Mouse (Mus musculus) layer of hippocampus, adult 9-11 months (tissue): ENCODE data around the gene Krt32.

Experiments
- DNase-seq: peaks from one replicate; pipeline ENCODE4 v3.0.0; 2022

The Krt32 gene

DNA sequence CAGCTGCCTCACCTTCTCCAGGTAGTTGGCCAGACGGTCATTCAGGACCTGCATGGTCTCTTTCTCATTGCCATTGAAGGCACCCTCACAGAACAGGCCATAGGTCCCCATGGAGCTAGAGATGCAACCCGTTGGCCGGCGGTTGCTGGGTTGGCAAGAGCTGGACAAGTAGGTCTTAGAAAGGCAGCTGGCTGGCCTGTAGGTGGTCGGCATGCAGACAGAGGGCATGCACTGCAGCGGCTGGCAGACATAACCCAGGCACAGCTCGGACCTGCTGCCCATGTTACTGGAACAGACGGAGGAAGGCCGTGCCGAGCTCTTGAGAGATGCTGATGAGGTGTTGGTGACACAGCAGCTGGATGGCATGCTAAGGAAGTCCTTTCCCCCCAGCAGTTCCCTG lies at the start of gene Krt32:
Gene Krt32 (minus strand): TSS at position 366 of the 400 bp plus-strand sequence.
- DNase-seq, result no peak

DNA sequence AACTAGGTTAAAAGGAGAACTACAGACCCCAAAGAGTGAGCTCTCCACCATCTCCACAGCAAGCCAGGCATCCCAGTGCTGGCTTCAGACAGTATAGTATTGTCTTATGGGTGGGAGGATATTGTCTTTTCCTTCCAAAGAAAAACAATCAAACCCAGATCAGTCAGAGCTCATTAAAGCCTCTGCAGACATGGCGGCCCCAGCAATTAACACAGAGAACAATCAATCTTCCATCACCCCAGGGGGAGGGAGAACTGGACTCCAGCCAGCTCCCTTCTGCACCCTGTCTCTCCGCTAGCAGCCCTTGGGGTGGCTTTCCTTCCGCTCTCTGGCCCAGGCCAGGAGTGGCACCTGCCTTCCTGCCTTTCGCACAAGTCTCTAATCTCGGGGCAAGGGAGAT lies 49.7 kb upstream of the Krt32 start:
- no peak for DNase-seq

DNA sequence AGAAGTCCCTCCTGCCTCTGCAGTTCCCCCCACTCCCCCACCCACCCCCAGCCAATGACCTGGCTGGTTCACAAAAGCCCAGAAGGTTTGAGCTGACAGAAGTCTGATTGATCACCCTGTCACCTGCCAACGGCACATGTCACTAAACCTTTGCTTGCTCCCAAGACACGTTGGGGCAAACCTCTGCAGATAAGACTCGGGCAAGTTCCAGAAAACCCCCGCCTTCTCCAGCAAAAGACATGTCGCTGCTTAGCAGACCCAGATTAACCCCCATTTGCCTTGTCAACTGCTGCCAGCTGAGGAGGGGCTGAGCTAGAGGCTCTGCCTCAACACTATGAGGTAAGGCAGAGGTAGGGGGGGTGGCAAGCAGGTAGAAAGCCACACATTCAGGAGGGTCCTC lies 48.5 kb upstream of the Krt32 start:
- no peak for DNase-seq

DNA sequence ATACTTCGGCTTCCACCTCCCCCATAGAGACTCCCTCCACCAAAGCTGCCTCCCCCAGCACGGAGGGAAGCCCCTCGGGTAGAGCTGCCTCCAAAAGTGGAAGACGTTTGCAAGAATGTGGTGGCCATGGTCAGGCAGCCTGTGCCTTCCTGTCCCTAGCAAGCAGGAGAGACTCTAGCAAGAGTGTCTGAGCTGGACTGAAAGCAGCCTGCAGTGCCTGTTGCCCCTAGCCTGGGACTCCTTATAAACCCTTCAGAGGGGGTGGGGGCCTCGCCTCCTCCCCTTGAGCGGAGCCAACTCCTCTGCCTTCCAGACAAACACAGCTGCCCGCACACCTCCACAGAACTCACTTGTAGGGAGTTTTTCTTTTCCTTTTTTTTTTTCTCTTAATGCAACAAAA lies 47.7 kb upstream of the Krt32 start, which contains the start of gene Krt15:
Gene Krt15 (minus strand): TSS at position 198 of the 400 bp plus-strand sequence.
- no peak for DNase-seq

DNA sequence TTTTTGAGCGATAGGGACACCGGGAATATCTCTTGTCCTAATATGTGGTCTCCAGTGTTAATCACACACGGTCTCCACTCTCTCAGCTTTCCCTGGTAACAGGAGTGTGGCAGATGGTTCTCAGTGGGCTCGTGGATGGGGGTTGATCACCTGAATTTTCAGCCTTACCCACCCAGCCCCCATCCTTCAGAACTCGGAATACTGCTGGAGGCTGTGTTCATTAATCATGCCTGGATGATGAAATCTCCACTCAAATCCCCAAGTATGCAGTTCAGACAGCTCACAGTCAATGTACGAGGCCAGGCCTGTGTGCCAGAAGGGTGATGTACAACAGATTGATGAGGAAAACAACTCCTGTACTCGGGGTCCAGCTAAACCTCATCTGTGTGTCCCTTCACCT lies 36.9 kb upstream of the Krt32 start:
- no peak for DNase-seq

DNA sequence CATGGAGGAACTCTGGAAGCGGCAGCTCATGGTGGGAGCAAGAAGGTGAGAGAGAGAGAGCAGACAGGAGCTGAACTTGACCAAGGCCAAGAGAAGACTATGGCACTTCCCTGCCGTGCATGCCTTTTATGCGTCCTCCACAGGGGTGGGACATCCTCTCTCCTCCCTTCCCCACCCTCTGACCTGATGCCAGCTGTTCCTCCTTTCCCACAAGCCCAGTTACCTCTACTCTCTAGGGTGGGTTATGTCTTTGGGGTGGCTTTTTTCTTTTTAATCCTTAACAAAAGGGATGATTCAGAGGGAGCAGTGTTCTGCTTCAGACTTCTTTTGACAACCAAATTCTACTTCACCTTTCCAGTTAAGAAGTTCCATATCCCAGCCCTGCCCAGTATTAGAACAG lies 33.4 kb upstream of the Krt32 start, which contains the start of gene Krt13:
Gene Krt13 (minus strand): TSS at position 101 of the 400 bp plus-strand sequence.
- no peak for DNase-seq

DNA sequence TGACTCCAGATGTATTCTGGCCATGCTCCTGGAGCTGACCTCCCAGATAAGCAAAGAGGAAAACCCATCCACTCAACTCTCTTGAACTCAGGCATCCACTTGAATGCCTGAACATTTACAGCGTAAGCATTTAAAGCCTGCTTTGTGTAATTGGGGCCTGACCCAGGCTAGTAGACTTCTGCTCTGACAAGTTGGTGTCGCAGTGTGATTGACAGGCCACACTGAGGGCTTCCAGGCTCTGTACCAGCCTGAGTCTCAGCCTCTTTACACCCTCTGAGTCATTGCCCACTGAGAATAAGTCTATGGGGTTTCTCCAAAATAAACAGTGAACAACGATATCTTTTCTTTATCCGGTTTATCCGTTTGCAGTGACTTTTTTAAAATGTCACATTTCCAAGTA lies 32.3 kb upstream of the Krt32 start:
- no peak for DNase-seq

DNA sequence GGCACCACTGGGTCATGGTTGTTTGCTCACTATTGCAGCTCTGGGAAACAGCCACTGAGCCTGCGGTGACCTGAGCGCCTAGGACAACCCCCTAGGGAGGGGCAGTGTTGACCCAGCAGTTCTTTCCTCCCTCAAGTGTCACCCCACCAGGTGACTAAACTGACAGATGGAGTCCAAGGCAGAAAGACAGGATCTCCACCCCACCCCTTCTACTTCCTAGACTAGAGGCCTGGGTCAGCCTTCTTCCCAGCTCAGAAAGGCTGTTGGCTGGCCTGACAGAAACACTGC lies 25.7 kb upstream of the Krt32 start:
- DNase-seq, result no peak

DNA sequence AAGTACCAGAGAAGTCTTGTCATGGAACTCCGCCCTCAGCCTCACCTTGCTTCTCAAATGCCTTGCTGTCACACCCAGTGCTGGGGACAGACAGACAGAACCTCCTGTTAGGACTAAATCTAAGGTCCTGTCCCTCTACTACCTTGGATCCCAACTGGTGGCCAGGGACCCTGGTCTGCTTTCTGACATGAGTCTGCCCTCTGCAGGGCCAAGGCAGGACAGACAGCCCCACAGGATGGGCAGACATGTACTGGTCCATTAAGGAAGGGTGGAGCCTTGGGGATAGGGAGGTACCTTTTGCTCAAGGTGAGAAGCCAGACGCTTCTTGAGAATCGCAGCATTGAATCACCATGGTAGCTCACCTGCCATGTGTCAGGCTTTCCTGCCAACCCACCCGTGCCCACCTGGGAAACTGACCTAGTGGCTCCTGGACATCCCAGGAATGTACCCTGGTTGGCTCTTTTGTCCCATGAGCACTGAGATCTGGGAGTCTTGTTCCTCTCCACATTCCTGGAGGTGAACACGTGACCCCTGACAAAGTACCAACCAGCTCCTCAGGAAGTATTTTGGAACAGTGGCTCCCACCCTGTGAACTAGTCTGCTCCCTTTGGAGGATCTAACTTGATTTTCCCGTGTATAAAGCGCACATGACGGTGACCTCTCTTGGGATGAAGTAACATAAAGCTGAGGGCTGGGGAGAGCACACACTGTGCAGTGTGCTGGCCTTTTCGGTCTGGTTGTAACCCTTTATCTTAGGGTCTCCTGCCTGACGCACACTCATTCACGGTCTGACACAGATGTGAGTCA lies 25.1 kb upstream of the Krt32 start:
- DNase-seq, result no peak

DNA sequence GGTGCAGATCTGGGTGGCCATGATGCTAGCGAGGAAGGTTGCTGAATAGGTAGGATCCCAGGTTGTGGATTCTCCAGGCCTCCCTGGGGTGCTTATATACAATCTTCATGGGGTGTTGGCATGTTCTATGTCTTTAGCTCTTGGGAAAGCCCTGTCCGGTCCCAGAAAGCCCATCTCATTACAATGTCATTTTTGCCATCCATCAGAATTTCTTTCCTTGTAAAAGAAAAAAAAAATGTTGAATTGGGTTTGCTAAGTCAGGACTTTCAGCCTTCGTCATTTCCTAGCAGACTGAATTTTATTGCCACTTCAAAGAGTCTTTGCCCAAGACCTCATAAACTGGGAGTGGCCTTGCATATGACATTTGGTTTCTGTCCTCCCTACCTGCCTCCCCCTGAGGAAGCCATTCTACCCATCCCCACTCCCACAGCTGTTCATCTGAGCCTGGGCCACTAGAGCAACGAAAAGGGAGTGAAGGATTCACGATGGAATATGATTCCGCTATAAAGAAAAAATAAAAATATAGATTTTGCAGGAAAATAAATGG lies 17.6 kb upstream of the Krt32 start, which contains the start of gene Krt36:
Gene Krt36 (minus strand): TSS at position 51 of the 547 bp plus-strand sequence.
- no peak for DNase-seq

DNA sequence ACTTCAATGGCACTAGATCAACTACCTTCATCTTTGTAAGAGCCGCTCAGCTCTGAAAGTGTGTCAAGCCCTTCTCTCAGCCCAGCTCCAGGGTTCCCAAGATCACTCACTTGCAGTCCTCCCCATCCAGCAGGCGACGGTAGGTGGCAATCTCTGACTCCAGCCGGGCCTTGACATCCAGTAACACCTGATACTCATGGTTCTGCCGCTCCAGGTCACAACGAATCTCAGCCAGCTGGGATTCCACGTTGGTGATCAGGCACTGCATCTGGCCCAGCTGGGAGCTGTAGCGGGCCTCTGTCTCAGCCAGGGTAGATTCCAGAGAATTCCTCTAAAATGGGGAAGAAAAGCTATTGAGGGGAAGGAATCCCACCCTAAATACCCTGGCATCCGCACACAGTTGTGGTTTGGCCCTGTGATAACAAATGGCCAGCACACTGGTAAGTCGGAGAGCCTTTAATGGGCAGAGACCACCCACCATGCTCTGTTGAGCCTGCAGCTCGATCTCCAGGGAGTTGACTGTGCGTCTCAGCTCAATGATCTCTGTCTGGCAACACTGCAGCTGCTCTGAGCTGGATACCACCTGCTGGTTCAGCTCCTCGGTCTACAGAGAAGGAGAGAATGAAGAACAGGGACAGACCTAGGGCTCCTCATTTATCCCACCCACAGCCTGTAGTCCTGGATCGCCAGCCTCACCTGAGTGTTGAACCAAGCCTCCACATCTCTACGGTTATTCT lies 14.8 kb upstream of the Krt32 start:
- no peak for DNase-seq

DNA sequence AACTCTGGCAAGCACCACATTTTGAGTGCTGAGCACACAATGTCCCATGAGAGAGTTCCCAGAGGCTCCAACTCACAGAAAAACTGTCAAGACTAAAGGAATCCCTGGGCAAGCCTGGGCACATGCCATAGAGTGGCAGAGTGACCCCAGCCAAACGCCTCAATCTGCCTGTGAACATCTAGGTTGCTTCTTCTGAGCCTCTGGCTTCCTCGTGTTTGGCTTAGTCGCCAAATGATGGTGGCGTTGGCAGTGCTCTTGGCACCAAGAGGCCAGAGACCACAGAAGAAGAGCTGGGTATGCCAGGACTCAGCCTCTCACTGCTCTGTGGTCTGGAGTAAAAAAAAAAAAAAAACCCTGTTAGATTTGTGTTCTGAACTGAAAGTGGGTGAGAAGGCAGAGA lies 12.4 kb upstream of the Krt32 start:
- DNase-seq, result no peak

DNA sequence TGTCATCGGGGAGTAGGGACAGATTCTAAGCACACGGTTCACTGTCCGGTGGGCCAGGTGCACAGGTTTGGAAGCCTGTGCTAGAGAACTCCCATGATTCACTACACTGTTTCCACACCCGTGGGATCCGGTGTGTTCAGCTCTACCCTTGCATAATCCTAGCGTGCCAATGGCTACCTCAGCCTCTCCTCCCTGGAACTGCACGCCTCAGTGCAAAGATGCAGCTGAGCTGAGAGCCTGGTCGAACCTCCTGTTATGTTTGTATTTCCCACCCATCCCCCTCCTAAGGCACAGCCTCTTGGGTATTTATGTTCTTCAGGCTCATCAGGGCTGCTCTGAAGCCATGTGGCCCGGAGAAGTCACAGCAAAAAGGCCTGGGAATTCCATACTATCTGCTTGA lies 9.8 kb upstream of the Krt32 start:
- no peak for DNase-seq

DNA sequence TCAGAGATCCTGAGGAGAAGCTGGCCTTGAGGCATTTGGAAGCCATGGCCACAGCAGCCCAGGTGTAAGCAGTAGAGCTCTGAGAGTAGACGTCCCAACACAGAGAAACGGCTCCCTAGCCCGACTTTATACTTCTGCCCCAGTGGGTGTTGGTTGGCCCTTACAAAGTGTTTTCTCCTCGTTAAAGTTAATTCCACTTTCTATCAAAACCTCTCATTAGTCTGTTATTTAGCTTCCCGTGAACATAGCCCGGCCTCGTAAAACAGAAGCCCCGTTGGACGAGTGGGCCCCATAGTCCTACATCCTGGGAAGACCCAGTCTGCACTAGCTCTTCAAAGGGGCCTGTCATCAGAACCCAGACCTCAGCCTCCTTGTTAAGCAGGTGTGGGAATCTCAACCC lies 8.1 kb upstream of the Krt32 start, which contains the start of gene Krt35:
Gene Krt35 (minus strand): TSS at position 101 of the 400 bp plus-strand sequence.
- DNase-seq, result no peak

DNA sequence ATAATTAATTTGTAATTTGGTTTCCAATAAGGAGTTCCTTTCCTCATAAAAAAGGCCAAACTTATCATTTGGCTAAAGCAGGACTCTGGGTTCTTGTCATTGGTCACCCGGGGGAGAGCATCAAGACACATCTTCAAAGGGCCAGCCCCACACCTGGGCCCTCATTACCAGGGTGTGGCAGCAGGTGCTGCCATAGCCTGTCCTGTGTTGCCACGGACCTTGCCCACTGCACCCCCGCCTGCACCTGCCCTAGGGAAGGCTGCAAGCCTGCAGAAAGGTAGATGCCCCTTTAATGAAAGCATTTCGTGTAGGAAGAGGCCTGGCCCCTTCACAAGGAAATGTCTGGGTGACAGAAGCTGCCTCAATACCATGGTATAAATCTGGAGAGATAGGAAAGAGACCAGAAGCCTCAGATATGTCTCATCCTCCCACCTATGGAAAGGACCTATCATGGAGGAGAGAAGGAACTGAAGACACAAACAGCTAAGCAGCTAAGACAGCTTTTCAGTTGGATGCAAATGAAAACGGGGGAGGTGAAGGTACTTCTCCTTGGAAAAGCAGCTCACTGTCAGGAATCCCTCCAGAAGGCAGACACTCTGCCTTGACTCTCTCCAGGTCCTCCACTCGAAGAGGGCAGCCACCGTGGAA lies 476 bp upstream of the Krt32 start:
- DNase-seq, result peak; percentile 21

DNA sequence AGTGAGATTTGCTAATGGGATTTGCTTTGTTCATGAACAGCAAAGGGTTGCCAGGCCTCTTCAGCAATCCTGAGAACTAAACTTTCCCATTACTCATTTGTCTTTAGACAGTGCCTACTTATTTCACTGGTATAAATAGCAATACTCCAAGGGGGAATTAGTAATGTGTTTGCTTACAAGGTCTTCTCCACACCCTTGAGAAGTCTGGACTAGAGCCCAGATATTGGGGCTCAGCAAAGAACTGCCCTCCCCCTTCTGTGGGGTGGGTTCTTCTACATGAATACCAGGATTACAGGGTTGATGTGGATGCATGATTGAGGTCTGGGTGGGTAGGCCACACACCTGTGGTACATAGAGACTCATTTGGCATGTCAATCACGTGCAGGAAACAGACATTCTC lies 14.2 kb downstream of the Krt32 start:
- DNase-seq, result no peak

DNA sequence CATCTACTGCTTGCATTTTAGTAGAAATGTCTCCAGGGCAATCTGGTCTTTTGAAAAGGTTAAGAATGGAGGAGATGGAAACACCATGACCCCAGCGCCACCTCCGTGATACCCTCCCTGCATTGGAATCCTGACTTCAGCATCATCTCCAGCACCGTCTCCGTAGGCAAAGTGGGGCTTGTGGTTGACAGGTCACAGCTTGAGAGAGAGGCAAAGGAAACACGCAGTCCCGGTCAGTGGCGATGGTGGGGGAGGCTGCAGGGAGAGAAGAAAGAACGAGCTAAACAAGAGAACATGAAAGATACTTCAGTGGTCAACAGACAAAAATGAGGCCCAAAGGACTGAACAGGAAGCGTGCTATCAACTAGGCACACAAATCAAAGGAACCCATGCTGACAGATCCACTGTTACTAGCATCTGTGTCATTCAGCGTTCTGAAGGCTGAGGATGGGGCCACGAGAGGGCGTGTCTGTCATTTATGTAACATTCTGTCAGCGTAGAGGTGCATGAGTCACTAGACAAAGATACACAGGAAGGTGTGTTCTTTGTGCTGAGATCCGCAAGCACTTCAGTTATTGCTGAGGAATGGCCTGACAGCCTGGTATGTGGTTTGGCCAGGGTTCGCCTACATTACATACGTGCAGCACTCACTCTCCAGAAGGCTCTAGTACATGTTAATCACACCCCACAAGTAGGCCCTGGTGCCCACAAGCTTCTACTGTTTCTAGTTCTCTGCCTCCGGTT lies 20.6 kb downstream of the Krt32 start:
- DNase-seq, result no peak

DNA sequence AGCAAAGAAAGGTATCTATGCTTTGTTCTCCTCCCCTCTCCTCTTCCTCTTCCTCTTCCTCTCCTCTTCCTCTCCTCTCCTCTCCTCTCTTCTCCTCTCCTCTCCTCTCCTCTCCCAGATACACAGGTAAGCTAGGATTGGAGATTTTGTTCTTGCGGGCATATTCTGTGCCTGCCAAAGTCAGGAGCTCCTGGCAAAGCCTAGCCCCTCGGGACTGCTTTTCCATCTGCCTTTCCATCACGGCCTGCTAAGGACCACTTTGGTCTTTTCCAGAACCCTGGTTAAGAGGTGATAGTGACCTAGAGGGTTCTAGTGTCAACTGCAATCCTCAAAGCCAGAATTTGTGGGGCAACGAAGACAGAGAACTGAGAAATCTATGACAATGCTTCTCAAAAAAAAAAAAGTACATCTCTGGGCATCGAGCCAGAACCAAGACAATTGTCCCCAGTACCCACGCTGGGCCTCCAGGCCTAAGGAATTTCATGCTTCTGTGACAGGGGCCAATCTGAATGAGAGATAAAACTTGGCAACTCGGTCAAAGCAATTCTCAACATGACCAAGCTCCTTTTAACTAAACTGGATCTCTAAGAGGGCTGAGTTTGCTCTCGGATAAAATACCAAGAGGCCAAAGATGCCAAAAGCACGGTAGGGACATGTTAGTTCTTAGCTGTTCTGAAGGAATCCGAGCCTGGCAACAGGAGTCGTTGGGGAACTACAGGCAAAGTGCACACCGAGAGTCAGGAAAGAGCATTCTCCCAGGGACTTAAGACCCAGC lies 21.6 kb downstream of the Krt32 start:
- DNase-seq, result no peak

DNA sequence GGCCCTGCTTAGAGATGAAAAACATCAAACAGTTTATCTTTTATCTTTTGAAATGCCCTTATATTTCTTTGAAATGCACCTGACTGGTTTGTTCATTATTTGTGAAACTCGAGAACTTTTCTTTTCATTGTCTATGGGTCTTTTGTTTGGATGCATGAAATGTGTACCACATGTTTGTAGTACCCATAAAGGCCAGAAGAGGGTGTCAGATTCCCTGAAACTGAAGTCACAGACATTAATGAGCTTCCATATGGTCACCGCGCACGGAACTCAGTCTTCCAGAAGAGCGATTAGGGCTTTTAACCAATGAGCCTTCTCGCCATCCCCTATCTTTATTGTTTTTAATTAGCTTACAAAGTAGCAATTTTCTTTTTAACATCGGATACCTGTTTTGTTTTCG lies 29.2 kb downstream of the Krt32 start:
- no peak for DNase-seq

DNA sequence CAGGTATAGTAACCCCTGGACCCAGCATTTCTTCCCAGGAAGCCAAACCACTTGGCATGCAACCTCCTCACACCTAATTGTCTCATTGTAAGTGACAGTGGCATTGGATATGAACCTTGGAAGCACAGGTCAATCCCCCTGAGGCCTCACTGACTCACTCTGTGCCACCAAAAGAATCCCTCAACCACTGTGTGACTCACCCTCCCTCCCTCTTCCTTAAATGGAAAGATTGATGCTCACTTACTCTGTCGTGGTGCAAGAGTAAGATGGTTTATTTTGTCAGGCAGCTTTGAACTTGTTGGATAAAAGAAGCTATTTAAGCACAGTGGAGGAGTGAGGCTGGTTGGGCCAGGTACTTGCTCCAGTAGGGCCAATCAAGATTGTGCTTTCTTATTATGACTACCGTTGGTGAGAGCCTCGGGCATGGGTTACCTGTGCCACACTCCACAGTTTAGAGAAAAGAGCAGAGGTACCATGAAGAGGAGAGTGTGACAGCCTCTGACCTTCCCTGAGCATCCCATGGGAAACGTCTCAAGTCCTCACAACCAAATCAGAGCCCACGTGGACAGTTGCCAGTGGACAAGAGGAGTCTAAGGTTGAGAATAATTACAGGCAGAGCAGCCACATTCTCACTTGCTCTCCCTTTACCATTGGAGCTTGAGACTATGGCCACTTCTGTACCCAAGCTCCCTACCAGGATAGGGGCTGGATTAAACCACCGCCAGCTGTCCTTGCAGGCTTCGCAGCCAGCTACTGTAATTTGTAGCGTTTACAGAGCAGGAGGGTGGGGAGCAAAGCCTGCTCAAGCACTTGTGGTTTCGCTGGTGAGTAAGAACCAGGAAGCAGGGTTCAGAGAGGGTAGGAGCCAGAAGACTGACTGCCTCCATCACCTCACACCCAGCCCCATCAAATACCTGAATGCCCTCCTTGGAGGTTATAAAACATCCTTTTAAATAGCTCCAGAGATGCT lies 32.1 kb downstream of the Krt32 start:
- DNase-seq, result no peak

DNA sequence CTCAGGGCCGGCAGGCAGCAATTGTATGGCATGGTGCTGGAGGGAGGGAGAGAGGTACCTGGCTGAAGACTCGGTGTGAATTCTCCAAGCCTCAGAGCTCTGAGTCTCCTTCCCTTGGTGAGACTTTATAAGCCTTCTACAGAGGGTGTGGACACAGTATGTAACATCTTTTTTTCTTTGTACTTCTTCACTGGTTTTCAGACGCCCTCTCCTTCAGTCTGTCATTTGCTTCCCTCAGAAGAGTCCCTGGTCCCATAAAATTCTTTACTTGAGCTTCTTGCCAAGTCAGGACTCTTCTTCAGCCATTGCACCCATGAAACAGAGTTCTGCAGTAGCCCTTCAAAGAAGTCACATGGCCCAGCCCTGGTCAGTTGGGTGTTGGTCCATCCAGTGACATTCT lies 37.6 kb downstream of the Krt32 start, which contains the start of gene Krt31:
Gene Krt31 (minus strand): TSS at position 101 of the 400 bp plus-strand sequence.
- DNase-seq, result no peak
